Mouse (Mus musculus) lung, adult 2 months (tissue): ENCODE data around the gene Tnfsf11.

Source experiments
- CTCF ChIP-seq: fragments of 200-500 bp; IDR thresholded peaks from 2 replicates; pipeline ENCODE4 v1.5.1; 2011; ENCODE audit warnings: mild to moderate bottlenecking, low read length, control low read depth; ENCODE audit not compliant: insufficient read depth
- POLR2A ChIP-seq: fragments of 200-500 bp; IDR thresholded peaks from 2 replicates; pipeline ENCODE4 v1.6.1; 2011; ENCODE audit warnings: low read depth, mild to moderate bottlenecking, control low read depth, low read length, borderline replicate concordance; ENCODE audit errors: extremely low read depth

DNA sequence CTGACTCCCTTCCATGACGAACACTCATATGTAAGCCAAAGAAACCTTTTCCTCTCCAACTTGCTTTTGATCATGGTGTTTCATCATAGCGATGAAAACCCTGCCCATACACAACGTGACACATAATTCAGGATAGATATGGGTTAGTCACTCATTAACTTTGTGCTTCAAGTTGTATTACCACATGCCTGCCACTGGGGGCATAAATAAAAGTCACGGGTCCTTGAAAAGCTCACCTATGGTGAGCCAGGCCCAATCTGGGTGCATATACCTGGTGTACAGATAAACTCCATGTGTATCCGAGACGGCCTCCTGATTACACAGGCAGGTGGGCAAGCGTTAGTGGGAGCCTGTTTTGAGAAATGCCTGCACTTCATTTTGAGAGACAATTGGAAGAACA, 15.2 kb downstream of the Tnfsf11 start:
- TF ChIP-seq POLR2A: no peak
- no peak for TF ChIP-seq CTCF
